ENCODE assay signal across 8 mouse cellular contexts in the genomic region with DNA sequence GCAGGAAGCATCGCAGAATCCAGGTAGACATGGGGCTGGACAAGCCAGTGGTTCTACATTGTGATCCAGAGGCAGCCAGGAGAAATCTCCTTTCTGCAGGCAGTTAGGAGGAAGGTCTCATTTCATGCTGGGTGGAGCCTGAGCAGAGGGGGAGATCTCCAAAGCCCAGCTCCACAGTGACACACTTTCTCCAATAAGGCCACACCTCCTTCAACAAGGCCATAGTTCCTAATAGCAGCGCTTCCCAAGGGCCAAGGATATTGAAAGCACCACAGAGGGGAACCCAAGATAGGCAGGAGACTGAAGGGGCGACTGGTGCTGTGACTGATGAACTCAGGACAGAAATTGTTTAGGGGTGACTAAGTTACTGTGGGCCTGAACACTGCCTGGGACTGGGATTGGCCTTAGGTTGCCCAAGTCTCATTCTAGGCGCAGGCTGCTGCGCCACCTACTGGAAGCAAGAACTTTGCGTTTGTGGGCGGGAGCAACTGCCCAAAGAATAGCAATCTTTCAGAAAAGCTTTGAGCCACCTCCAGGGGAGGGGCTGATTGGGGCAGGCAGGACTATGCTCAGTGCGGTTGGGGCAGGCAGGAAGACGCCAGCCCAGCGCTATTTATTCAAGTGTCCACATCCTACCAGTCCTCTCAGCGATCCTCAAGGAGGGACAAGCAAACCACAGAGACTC. TPM values are rescaled to one million over a fixed set of nuclear protein-coding genes. Genes with fewer than 3 reads are reported as not detected.
A peak's percentile ranks its signal among the peaks of the same experiment; 100 is the strongest.
DNase-seq lines count a peak whose midpoint lies in the region; ATAC-seq and TF ChIP-seq lines count a peak whose summit lies in the region.
"Not testable (repeated sequence)": the region's sequence is repeated elsewhere in the genome, so short reads cannot be mapped to it uniquely, and the experiment has no call there.
"Had no signal": no experiment of that assay in that cellular context is flagged by ENCODE, and none has a peak within 500 bp of the region (broad histone marks: within the 10 kb centered on the region; RNA-seq: fewer than 3 reads in every experiment).

No protein-coding gene starts in this region.

- TF ChIP-seq CTCF in intestine, postnatal 0 days (IDR thresholded peaks at IDR 0.05; ENCODE audit: low read depth), result peak; percentile 66

- H3K27ac ChIP-seq in embryonic facial prominence, embryonic 12.5 days; intestine, postnatal 0 days (ENCODE audit: low read depth, low read length); limb, embryonic 11.5 days (replicated peaks; ENCODE audit: low read depth, low read length): not testable (repeated sequence)

- 0 out of 2 replicates have a peak, but pooled peaks have one; percentile 35 for ATAC-seq in embryonic facial prominence, embryonic 12.5 days (ENCODE audit: insufficient number of reproducible peaks, insufficient read depth, low FRiP score, low TSS enrichment)
- ATAC-seq in intestine, postnatal 0 days, result 0 out of 2 replicates have a peak, but pooled peaks have one; percentile 22
- peak; percentile 75 for ATAC-seq in limb, embryonic 11.5 days (ENCODE audit: insufficient number of reproducible peaks, low FRiP score, low TSS enrichment, low read depth)
- ATAC-seq in megakaryocyte-erythroid progenitor cell, adult 5-6 weeks (replicated peaks; ENCODE audit: low FRiP score, low TSS enrichment, poor library complexity, severe bottlenecking), result peak; percentile 85

- H3K36me3 ChIP-seq in embryonic facial prominence, embryonic 12.5 days; intestine, postnatal 0 days (ENCODE audit: control insufficient read depth, insufficient read depth); limb, embryonic 11.5 days (ENCODE audit: control insufficient read depth, insufficient read depth, low read length): not testable (repeated sequence)

- H3K9ac ChIP-seq in embryonic facial prominence, embryonic 12.5 days; intestine, postnatal 0 days (ENCODE audit: low read depth, low read length); limb, embryonic 11.5 days (ENCODE audit: low read length): not testable (repeated sequence)

- not testable (repeated sequence) for H3K27me3 ChIP-seq in embryonic facial prominence, embryonic 12.5 days; intestine, postnatal 0 days (replicated peaks; ENCODE audit: control insufficient read depth, insufficient read depth, low read length); limb, embryonic 11.5 days (ENCODE audit: control insufficient read depth, insufficient read depth, low read length)

- H3K4me1 ChIP-seq in embryonic facial prominence, embryonic 12.5 days; intestine, postnatal 0 days (replicated peaks; ENCODE audit: control insufficient read depth, insufficient read depth, low read length); limb, embryonic 11.5 days (ENCODE audit: control insufficient read depth, insufficient read depth, low read length): not testable (repeated sequence)

- WGBS in embryonic facial prominence, embryonic 12.5 days, result 2% methylated on average over 9 of the region's 11 CpGs
- 5% methylated on average over 7 of the region's 11 CpGs for WGBS in intestine, postnatal 0 days
- 4% methylated on average over 8 of the region's 11 CpGs for whole genome bisulfite sequencing in limb, embryonic 11.5 days

- H3K9me3 ChIP-seq in embryonic facial prominence, embryonic 12.5 days; intestine, postnatal 0 days (ENCODE audit: control insufficient read depth); limb, embryonic 11.5 days (ENCODE audit: control insufficient read depth, low read length): not testable (repeated sequence)

- not testable (repeated sequence) for H3K4me3 ChIP-seq in embryonic facial prominence, embryonic 12.5 days; intestine, postnatal 0 days (ENCODE audit: low read depth, low read length); limb, embryonic 11.5 days (ENCODE audit: low read depth, low read length)

- DNase-seq in adrenal gland, adult 2 months, result peak; percentile 77
- DNase-seq in heart, adult 9 months (ENCODE audit: low spot score in 2 of 2), result peak; percentile 7 to 8
- DNase-seq in limb, embryonic 11.5 days (ENCODE audit: low spot score), result peak; percentile 38
- peak; percentile 26 to 33 for DNase-seq in right cerebral cortex, adult 2 months (ENCODE audit: low spot score in 2 of 2)

- not testable (repeated sequence) for H3K4me2 ChIP-seq in embryonic facial prominence, embryonic 12.5 days (replicated peaks); intestine, postnatal 0 days (replicated peaks; ENCODE audit: low read depth); limb, embryonic 11.5 days (ENCODE audit: low read depth, severe bottlenecking)

RNA-seq across cellular contexts. Expression of a gene that starts 53.8 kb away (rescaled TPM):
- under 1 TPM in 1 of 2 experiments, not detected in 1; 0.95 TPM for total RNA-seq in adrenal gland, adult 2 months (2021)
- polyA plus RNA-seq in adrenal gland, adult 2 months (2012; rRNA removed), result 0.55 and 0.76 TPM in 2 replicates
- polyA plus RNA-seq in embryonic facial prominence, embryonic 12.5 days (2016; fragmentation: Nextera tagmentation; extraction: Ambion mirVana), result 0.37 and 0.73 TPM in 2 replicates
- polyA plus RNA-seq in intestine, postnatal 0 days (2015; fragmentation: Nextera tagmentation; extraction: Ambion mirVana), result 0.46 and 0.50 TPM in 2 replicates
- 0.18 and 0.23 TPM in 2 replicates for polyA plus RNA-seq in limb, embryonic 11.5 days (2014; fragmentation: Nextera tagmentation; extraction: Ambion mirVana)
- total RNA-seq in megakaryocyte-erythroid progenitor cell, adult 5-6 weeks (2014; fragmentation: Nextera tagmentation), result not detected in 2 replicates
- total RNA-seq in megakaryocyte-erythroid progenitor cell, adult 5-6 weeks (2017), result not detected in 2 replicates
- polyA plus RNA-seq: erythroblast, embryonic 14.5 days had no signal

RNA-seq across cellular contexts. Expression of a gene that starts 53.8 kb away (rescaled TPM):
- total RNA-seq in adrenal gland, adult 2 months (2021), result 1 to 10 TPM in 1 of 2 experiments, under 1 TPM in 1; 0.31 to 2.2 TPM
- polyA plus RNA-seq in adrenal gland, adult 2 months (2012; rRNA removed), result 0.62 and 0.69 TPM in 2 replicates
- 8.6 and 8.9 TPM in 2 replicates for polyA plus RNA-seq in embryonic facial prominence, embryonic 12.5 days (2016; fragmentation: Nextera tagmentation; extraction: Ambion mirVana)
- polyA plus RNA-seq in intestine, postnatal 0 days (2015; fragmentation: Nextera tagmentation; extraction: Ambion mirVana), result 1.0 and 1.4 TPM in 2 replicates
- 13.6 and 14.3 TPM in 2 replicates for polyA plus RNA-seq in limb, embryonic 11.5 days (2014; fragmentation: Nextera tagmentation; extraction: Ambion mirVana)
- not detected in 2 replicates for total RNA-seq in megakaryocyte-erythroid progenitor cell, adult 5-6 weeks (2014; fragmentation: Nextera tagmentation)
- not detected in 2 replicates for total RNA-seq in megakaryocyte-erythroid progenitor cell, adult 5-6 weeks (2017)
- polyA plus RNA-seq: erythroblast, embryonic 14.5 days had no signal

Comparison
In these comparisons a context has a peak if more than half of its experiments do, and no peak if none do; other contexts are left out.
1. DNase-seq: peak in every context shown above with its lines; median percentile 77 in adrenal gland, adult 2 months; 38 in limb, embryonic 11.5 days; 30 in right cerebral cortex, adult 2 months; 8 in heart, adult 9 months.
2. ATAC-seq: peak in every context shown above with its lines; median percentile 85 in megakaryocyte-erythroid progenitor cell, adult 5-6 weeks; 75 in limb, embryonic 11.5 days; 35 in embryonic facial prominence, embryonic 12.5 days; 22 in intestine, postnatal 0 days.